Mouse (Mus musculus) spleen, postnatal 10 days (tissue): Measurements from ENCODE around the gene Coro1b.
A peak's percentile ranks its signal among the peaks of the same experiment; 100 is the strongest.
"Not testable (repeated sequence)": the region's sequence is repeated elsewhere in the genome, so short reads cannot be mapped to it uniquely, and the experiment has no call there.

Experiments
- DNase-seq, 2 experiments: peaks; one replicate each; pipeline ENCODE4 v3.0.0; 2021 to 2022; ENCODE audit warnings: low spot score in 2 of 2

Gene Coro1b

DNA sequence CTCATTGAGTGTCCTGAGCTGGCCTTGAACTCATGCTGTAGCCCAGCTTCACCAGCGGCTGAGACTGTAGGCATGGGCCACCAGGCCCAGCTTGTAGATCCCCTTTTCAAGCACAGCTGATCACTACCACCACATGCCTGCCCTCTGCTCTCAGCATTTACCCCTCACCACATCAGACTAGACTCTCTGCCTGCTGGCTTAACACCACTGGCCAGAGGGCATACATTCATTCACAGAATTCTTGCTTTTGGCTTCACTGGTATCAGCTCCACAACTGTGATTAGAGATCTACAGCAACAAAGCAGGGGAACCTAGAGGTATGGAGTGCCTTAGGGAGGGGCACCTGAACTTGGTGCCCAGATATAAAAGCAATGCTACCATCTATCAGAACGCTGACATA lies 27.9 kb upstream of the Coro1b start:
- no peak for DNase-seq

DNA sequence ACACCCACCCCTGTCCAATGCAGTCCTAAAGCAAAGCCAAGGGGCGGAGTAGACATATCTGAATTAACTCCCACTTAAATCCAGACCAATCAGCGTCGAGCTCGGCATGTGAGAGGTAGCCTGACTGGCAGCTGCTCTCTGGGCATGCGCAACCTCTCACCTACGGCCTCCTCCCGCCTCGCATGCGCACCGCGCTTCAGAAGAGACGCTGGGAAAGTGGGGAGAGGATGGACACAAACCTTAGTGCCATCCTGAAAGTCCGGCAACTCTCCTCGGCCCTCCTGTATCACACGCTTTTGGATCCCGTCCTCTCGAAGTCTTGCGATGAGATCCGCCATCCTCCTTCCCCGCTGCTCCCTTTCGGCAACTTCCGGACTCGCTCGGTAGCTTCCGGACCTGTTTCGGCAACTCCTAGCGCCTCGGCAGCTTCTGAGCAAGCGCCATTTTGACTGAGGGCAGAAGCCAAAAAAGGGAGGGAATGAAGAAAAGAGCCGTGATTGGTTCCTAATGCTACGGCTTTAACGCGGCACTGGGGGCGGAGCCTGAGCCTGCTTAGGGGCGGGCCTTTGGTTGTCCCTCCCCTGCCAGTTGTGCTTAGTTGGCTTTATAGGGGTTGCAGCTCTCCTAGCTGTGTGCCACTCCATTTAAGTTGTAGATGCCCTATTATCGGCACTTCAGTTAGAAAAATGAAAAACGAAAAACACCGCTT lies 27.2 kb upstream of the Coro1b start:
- DNase-seq: peak; percentile 97 to 99

GRCm38 (mm10) chr19:4121896-4122295 lies 26.5 kb upstream of the Coro1b start:
- DNase-seq: not testable (repeated sequence)

- DNase-seq: no peak
Observed at GRCm38 (mm10) chr19:4122411-4123370, 25.7 kb upstream of the Coro1b start.

GRCm38 (mm10) chr19:4124432-4124831 lies 24.0 kb upstream of the Coro1b start:
- no peak for DNase-seq

- DNase-seq: peak in 1 of 2 experiments; percentile 48
Observed at GRCm38 (mm10) chr19:4125268-4125667, 23.2 kb upstream of the Coro1b start.

GRCm38 (mm10) chr19:4125741-4126696 lies 22.4 kb upstream of the Coro1b start, which contains the start of gene Aip:
Aip (minus strand) TSS chr19:4125858.
- peak; percentile 97 to 100 for DNase-seq

GRCm38 (mm10) chr19:4126759-4127495 lies 21.5 kb upstream of the Coro1b start:
- peak; percentile 53 to 72 for DNase-seq

DNA sequence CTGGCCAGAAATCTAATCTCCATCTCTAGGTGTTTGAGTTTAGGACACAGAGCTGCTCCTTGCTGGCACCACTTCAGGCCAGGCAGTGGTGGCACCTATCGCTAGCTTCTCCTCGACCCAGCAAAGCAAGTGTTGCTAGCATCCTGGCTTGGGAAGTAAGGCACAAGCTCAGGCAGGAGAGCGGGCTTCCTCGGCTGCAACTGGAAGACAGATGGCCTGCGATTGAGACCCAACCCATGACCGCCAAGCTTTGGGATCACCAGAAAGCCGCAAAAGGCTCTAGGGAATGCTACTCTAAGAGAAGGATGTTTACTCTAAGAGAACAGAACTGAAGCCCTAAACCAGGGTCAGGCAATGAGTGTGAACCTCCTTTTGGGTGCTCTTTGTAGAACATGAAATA lies 19.0 kb upstream of the Coro1b start:
- DNase-seq: no peak

GRCm38 (mm10) chr19:4130106-4130505 lies 18.3 kb upstream of the Coro1b start:
- no peak for DNase-seq

- peak; percentile 45 to 61 for DNase-seq
Observed at GRCm38 (mm10) chr19:4131075-4131474, 17.3 kb upstream of the Coro1b start.

GRCm38 (mm10) chr19:4131768-4132167 lies 16.7 kb upstream of the Coro1b start:
- peak in 1 of 2 experiments; percentile 53 for DNase-seq

DNA sequence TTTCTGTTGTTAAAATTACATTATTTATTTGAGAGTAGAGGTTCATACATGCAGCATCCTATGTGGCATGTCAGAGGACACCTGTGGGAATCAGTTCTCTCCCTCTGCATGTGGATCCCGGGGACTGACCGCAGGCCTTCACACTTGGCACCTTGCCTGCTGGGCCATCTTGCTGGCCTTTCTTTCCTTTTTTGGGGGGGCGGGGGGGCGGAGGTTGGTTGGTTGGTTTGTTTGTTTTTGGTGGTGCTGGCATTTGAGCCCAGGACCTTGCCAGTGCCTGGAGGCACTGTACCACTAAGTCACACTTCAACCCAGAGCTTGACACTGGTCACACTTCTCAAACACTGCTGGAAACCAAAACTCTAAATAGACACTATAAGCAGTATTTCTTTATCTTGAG lies 14.1 kb upstream of the Coro1b start:
- DNase-seq: no peak

- DNase-seq: not testable (repeated sequence)
Observed at GRCm38 (mm10) chr19:4135229-4135962, 13.0 kb upstream of the Coro1b start.

GRCm38 (mm10) chr19:4135963-4136345 lies 12.5 kb upstream of the Coro1b start:
- DNase-seq: not testable (repeated sequence)

DNA sequence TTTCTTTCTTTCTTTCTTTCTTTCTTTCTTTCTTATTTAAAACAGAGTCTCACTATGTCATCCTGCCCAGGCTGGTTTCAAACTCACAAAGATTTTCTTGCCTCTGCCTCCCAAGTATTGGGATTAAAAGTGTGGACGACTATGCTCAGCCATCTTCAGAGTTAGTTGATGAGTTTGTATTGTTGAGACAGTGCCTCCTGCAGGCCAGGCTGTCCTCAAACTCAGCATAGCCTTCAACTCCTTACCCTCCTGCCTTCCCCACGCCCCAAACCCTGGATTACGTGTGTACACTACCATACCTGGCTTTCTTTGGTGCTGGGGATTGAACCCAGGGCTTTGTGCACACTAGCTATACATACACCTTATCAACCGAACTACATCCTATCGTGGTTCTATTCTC lies 12.0 kb upstream of the Coro1b start:
- DNase-seq: peak in 1 of 2 experiments; percentile 53

DNA sequence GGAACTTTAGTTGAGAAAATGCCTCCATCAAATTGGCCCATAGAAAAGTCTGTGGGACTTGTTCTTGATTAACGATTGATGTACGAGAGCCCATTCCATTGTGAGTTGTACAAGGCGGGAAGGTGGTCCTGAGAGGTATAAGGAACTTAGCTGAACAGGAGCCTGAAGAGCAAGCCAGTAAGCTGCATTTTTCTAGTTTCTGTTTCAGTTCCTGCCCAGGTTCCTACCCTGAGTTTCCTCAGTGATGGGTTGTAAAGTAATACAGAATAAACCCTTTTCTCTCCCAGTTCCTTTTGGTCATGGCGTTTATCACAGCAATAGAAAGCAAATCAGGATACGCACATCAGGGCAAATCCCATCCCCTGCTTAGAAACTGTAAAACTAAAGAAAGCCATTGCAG lies 10.5 kb upstream of the Coro1b start:
- no peak for DNase-seq

DNA sequence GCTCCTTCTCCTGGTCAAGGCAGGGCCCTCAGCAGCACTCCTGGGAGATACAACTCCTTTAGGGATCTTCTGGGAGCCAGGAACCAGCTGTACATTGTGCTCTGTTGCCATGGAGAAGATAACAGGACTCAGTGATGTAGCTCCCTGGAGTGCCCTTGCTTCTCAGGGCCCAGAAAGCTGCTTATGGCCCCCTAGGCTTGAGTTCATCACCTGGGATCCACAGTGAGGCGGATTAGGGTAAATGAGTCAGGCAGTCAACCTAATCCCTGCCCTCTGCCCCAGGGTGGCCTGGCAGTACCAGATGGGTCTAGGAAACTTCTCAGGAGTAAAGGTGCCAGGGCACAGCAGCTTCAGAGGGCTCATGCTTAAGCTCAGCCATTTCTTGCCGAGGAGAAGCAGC lies 9.0 kb upstream of the Coro1b start, which contains the start of gene Gpr152:
Gene Gpr152, plus strand, starts transcription at position 342 of the 400 bp plus-strand sequence.
- no peak for DNase-seq

DNA sequence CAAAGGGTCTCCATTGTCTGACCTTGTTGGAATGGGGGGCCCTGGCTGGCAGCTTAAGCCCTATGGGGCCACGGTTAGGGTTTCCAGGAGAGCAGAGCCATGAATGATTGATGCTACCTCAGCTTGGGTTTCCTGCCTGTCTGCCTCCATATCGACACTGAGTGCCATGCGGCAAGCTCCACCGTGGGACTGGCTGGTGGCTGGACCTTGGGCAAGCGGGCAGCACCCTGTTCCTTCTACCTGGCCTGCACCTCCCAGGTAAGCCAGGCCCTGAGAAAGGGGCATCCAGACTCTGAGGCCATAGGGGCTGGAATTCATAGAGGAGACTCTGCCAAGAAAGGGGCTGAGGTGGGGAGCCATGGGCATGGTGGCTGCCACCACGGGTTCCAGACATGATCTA lies 8.3 kb upstream of the Coro1b start:
- DNase-seq: no peak
